Mouse (Mus musculus) liver, adult 2 months (tissue): ENCODE measurements at regions not wholly inside any gene's neighbourhood (a gene's known extent, or its start where the extent isn't known, plus 50 kb on each side); places are given as distances from the start of the nearest gene placed in this dataset.

Experiments
- CTCF ChIP-seq: fragments of 200-500 bp; IDR thresholded peaks from 2 replicates; pipeline ENCODE4 v1.5.1; 2011; ENCODE audit warnings: low read depth, low read length, control low read depth
- POLR2A ChIP-seq: fragments of 200-500 bp; IDR thresholded peaks from 2 replicates; pipeline ENCODE4 v1.6.1; 2011; ENCODE audit warnings: low read length, control low read depth; ENCODE audit not compliant: insufficient read depth; ENCODE audit errors: extremely low read depth

DNA sequence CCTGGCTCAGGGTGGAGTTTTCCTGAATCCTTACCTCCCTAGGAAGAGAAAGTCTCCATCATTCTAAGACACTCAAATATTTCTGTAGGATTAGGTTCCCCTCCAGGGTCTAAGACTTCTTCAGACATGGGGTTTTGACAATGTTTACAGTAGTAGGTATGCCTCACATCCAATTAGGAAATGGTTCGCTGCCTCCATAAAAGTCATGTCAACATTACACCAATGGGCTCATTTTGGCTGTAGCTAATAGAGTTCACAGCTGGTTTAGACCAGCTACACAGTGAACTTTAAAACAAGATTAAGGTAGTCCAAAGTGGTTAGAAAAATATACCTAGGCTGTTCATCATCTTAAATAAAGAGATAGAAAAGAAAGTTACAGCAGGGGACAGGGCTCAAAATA is 113.3 kb downstream of the Car2 start:
- TF ChIP-seq CTCF (no peak), POLR2A (no peak)
